Mouse (Mus musculus) mesoderm, embryonic 11.5 days (tissue): ENCODE results near the gene Relb.

Experiments
- DNase-seq: peaks from one replicate; pipeline ENCODE4 v3.0.0-alpha.2; 2012; ENCODE audit warnings: low read depth, low spot score

Gene Relb

DNA sequence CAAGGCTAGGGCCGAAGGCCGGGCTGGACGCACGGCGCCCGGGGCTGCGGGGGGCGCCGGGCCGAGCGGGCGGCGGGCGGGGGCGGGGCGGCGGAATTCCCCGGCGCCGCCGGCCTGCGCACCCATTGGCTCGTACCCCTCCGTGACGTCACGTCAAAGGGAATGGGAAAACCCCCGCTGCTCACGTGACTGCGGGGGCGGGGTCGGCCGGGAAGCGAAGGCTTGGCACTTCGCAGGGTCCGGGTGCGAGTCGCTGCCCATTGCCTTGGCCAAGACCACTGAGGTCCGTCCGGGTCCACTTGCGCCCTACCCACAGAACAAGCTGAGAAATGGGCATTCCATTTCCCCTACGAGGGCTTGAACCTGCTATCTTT lies at the start of gene Relb:
Gene Relb (minus strand): TSS at position 78 of the 374 bp plus-strand sequence.
- DNase-seq: peak; percentile 91

DNA sequence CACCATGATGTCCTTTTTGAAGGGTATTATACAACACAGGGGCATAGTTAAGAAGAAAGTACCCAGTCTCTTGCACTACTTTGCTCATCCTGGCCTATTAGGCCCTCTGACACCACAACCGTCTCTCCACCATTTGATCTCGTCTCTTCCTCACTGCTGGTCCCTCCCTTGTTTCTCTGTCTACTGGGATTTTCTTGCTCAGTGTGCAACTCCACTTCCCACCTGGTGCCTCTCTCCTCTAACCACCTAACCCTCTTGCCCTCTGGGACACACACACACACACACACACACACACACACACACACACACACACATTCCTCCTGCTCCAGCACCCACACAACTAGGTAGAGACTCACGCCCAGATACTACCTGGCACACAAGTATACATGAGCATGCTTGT lies 49.7 kb upstream of the Relb start:
- no peak for DNase-seq

DNA sequence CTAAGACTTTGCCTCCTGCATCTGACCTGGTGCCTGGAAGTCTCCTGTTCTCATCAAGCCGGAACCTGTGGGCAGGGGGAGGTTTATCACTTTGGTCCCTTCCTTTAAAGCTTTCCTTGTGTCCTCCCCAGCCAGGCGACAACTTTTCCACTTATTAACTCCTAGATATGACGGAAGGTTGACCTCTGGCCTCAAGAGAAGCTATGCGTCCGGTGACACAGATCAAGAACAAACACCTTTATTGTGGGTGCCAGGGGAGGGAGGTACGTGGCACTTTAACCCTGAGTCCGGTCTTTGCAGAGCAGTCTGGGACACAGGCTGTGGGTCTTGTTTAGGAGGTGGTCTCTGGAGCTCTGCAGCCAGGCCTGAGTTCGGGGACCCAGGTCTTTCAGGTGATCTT lies 48.6 kb upstream of the Relb start, which contains the start of gene Apoc2:
Gene Apoc2 (minus strand): TSS at position 70 of the 400 bp plus-strand sequence.
- DNase-seq: no peak

DNA sequence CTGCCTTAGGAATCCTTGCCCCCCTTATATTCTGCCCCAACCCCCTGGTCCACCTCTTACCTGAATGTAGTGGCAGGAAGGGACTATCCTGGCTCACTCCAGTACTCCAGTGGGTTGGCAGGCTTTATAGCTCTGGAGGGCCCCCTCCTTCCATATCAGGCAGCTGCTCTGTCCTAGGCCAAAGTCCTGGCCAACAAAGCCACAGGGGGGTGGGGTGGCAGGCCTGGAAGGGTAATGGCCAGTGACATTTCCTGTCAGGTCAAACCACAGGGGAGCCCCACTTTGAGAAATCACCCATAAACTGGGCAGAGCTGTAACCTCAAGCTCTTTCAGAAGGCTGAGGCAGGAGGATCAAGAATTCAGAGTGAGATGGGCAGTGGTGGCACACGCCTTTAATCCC lies 47.4 kb upstream of the Relb start:
- no peak for DNase-seq

DNA sequence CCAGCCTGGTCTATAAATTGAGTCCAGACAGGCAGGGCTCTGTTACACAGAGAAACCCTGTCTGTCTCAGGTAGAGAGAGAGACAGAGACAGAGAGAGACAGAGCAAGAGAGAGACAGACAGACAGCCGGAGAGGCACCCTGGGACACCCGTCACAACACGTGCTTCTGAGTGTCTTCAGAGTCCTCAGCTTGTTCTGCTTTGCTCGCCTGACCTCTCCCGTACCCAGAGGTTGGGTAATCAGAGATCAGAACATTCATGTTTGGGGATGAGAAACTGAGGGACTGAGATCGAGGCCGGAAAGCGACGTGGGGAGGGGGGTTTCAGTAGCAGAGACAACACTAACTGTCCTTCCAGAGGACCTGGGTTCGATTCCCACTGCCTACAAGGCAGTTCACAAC lies 46.6 kb upstream of the Relb start:
- DNase-seq: no peak

DNA sequence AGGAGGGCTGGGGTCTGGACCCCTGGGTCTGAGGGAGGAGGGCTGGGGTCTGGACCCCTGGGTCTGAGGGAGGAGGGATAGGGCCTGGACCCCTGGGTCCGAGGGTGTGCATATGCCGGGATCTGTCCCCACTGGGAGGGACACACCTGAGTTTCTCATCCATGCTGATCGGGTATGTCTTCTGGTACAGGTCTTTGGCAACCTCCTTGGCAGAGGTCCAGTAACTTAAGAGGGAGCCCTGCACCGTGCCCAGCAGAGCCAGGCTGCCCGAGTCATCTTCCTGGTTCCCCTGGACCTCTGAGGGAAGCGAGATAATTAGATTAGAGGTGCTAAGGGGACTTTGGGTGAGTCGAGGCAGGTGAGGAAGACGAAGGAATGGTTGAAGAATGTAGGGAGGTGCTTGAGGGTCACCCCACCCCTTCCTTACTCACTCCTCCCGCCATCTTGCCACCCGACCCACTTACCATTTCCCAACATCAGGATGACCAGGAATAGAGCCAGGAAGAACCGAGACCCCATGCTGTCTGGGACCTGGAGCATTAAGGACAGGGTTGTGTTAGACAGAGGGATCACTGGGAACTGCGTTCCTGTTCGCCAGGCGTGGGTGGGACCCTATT lies 44.0 kb upstream of the Relb start:
- no peak for DNase-seq

DNA sequence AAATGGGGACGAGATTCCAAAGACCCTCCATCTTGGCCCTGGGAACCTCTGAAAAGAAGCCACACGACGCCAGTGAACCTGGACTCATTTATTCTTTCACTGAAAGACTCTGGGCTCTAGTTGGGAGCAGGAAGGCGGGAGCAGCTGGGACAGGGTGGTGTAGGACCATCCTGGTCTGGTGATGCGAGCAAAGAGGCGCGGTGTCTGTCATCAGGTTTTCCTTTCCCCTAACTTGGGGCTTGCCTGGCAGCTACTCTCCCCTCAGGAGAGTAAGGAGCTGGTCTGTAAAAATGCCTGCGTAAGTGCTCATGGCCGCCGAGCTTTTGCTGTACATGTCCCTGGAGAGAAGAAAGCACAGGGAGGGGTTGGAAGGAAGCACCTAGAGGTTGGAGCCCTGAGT lies 42.3 kb upstream of the Relb start:
- DNase-seq: no peak

DNA sequence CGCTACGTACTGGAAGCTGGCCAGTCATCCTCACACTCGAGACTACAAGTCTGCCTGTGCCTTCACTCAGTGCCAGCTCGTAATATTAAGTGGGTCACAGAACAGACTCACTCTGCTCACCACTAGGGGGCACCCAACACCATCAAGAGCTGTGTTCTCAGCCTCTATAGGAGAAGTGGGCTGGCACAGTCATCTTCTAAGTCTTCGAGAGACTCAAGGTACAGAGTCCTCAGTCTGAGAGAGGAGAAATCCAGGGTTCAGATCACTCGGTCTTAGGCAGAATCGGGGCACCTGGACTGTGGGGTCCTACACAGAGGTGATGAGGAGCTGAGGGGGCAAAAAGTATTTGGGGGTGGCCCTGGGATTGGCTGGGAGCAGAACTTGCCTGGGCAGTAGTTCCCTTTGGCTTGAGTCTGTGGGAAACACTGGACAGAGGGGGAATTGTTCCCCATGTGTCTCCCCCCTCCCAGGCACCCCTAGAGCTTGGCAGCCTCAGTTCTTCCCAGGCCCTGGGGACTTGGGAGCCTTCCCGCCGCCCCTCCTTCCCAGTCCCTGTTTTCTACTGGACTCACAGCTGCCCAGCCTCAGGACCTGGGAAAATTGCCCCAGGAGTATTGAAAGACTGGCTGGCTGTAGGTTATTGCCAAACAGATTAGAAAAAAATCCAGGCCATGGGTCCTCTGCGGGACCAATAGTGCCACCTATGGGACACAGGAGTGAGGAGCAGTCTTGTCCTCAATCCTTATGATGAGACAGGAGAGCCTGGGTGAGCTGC lies 39.9 kb upstream of the Relb start:
- DNase-seq: peak; percentile 93

DNA sequence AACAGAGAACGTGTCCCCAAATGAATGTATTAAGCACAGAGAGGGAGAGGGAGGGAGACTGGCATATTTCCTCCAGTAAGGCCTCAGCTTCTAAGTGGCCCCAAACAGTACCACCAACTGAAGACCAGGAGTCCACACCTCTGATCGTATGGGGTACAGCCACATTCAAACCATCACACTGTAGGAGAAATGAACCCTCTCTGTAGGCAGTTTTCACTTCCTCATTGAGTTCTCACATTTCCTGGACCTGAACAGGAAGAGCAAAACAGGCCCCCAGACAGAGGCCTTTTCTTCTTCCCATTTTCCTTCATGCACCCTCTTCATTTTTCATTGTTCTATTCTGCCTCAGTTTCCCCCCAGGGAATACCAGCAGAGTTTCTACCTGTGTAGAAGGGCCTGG lies 38.2 kb upstream of the Relb start:
- DNase-seq: no peak

DNA sequence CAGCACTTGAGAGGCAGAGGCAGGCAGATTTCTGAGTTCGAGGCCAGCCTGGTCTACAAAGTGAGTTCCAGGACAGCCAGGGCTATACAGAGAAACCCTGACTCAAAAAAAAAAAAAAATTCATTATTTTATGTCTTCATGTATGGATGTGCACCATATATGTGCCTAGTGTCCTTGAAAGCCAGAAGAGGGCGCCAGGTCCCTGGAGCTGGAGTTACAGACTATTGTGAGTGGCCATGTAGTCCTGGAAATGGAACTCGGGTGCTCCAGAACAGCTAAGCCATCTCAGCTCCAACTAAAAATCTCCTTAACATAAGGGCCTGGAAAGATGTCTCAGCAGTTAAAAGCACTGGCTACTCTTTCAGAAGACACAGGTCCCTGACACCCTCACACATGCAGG lies 37.5 kb upstream of the Relb start:
- no peak for DNase-seq

DNA sequence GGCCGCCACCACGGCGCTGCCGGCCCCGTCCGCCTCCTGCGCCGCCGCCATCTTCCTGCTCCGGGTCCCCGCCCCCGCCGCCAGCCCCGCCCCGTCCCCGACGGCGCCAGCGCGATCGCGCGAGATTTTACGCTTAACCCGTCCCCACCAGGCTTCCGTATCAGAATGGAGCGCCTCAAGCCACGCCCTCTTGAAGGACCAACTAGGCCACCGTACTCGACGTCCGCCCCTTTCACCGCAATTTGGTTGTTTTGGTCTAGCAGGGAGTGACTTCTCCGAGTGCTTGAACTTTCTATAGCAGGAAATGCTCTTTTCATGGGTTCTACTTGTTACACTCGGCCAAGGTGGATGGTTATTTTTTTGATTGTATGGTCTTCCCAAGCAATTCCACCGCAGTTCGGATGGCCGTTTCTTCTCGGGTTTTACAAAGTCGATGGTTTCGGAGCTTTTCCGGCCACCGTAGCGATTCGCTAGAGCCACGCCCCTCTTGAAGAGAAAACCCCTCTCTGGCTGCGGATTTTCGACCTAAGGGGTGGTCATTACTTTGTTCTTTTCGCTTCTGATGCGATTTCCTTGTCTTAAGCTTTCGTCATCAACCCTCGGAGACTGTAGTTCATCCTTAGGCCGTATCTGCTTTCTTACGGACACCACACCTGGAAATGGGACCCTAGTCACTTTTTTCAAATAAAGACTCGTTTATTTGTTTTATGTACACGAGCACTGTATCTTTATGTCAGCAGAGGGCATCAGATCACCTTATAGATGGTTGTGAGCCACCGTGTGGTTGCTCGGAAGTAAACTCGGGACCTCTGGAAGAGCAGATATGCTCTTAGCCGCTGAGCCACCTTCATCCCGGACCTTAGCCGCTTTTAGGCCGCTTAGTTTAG lies 36.0 kb upstream of the Relb start, which contains the start of gene Clptm1:
Gene Clptm1 (minus strand): TSS at position 79 of the 887 bp plus-strand sequence.
- peak; percentile 98 for DNase-seq

DNA sequence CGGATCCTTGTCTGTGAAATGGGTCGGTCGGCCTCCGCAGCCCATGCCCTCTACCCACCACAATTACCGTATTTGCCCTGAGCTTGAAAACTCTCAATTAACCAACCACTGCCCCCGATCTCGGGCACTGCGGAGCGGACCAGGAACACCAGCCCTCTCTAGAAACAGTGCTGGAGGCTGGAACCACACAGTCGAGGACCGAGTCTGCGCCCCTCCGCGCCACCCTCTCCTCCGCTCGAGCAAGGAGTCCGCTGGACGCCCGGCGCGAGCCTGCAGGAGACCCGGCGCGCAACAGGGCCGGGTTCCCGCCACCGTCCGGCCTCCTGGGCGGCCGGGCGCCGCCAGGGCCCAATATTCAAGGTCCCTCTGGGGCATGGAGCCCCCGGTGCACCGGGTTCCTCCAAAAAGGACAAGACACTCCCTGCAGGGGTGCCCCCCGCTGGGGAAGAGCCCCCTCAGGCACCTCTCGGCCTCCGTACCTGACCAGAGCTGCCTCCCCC lies 35.3 kb upstream of the Relb start:
- no peak for DNase-seq

DNA sequence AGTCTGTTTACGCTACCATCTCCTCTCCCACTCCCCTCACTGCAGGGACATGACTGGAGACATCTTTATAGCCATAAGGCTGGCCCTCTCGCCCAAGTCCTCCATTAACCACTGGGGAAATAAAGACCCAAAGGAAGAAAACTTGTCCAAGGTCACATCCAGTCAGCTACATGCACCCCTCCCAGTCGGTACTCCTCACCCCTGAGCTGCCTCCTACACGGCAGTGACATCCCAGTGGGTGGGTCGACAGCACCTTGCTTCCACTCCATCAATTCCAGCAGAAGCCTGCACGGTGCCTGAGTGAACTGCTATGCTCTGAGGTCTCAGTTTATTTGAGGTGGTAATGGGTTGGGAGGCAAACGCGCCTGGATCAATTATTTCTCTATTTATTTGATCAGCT lies 34.7 kb upstream of the Relb start:
- no peak for DNase-seq

DNA sequence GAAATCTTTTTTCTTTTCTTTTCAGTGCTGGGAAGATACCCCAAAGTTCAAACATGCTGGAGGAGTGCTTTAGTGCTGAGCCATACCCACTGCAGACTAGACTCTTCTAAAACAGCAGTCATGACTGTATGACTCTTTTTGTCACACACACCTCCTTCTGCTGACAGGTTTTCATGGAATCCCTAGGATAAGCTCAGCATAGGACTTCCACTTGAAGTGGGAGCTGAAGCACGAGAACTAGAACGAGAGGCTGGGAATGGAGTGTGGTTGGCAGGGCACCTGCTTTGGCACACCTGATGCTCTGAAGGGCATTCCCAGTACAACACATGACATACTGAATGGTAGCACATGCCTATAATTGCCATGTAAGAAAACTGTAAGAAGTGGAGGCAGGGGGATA lies 23.4 kb upstream of the Relb start:
- DNase-seq: no peak

DNA sequence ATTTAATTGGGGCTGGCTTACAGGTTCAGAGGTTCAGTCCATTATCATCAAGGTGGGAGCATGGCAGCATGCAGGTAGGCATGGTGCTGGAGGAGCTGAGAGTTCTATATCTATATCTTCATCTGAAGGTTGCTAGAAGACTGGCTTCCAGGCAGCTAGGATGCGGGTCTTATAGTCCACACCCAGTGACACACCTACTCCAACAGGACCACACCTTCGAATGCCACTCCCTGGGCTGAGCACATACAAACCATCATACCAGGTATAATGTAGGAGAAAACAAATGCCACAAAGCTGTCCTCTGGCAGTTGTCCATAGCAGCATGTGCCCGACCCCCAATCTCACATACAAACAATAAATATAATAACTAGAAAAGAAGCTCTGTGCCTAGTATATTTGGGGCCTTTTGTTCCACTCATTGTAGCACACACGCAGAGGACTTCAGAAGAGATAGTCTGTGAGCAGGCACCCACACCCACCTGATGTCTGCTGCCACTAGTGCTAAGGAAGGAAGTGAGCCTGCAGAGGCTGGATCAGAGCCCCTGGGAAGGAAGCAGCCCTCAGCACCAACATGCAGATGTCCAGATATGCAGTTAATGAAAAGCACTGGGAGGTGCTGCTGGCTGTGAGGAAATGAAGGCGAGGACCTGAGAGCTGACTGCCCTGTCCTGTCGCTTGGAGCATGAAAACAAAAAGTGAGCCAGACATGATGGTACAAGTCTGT lies 22.0 kb upstream of the Relb start:
- DNase-seq: no peak

DNA sequence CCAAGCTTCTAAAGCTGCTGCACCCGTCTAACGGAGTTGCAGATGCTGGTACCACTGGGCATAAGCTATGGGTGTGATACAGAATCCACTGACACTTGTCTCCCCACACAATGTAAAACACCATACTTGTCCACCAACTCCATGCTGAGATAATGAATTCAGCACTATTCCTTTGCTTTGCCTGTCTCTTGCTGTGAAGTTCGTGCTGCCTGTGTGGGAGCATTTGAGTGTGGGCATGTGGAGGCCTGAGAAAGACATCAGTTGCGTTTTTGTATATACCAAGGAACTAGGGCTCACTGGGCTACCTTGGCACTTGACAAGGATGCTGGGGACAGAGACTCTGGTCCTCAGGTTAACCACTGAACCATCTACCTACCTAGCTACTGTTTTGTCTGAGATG lies 12.0 kb upstream of the Relb start:
- no peak for DNase-seq

DNA sequence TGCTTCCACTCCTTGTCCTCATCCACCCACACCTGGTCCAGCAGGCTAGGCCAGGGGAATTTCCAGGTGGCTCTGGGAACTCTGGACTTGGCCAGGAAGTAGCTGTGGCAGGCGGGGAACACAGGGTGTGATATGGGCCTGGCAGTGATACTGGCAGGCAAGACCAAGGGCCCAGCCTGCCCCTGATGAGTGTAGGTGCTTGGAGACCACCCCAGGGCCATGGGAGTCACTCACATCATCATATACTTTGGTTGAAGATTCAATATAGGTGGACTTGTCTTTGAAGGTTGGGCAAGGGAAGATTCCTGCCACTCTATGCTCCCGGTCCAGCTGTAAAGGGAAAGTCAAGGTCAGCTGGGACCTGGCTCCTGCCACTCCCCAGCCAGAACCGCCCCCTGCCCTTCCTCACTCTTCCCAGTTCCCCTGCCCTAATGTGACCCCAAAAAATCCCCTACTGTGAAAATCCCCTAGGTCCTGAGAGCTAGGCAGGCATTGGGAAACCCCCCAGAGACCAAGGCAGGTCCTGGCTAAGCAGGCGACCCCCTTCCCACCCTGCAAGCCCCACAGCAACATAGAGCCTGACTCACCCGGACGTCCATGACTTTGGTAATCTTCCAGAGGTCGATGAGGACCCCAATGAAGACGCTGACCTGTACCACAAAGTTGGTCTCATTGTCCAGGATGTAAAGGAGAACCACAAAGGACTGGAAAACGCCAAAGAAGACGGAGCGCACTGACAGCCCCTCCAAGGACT lies 6.0 kb upstream of the Relb start:
- DNase-seq: no peak

DNA sequence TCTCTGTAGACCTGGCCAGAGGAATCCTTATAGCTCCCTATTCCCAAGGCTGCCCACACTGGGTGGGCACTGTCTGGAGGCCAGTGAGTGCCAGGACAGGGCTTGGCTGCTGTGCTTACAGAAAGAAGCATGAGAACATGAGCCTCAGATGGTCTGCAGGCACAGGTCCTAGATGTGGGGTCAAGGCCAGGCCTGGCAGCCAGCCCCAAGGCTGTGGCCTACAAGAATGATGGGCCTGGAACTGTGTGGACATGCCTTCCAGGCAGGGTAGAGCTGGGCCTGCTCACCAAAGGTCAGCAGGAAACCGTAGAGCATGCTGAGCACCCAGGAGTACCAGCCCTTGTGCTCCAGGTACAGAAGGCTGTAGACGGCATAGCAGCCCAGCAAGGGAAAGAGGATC lies 5.4 kb upstream of the Relb start:
- no peak for DNase-seq

DNA sequence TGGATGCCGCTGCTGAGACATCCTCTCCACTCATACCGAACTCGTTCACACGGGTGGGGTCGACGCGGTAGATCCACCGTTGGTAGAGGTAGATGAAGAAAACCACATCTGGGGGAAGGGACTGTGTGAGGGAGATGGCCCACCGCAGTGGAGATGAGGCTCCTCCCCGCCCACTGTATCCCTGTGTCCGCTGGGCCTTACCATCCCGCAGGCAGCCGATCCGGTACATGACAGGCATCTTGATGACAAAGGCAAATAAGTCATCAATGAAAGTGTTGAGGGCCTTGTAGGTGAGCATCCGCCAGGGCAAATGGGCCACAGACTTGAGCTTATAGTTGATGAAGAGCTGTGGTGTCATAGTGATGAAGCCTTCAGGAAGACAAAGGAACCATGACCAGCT lies 4.6 kb upstream of the Relb start:
- no peak for DNase-seq

DNA sequence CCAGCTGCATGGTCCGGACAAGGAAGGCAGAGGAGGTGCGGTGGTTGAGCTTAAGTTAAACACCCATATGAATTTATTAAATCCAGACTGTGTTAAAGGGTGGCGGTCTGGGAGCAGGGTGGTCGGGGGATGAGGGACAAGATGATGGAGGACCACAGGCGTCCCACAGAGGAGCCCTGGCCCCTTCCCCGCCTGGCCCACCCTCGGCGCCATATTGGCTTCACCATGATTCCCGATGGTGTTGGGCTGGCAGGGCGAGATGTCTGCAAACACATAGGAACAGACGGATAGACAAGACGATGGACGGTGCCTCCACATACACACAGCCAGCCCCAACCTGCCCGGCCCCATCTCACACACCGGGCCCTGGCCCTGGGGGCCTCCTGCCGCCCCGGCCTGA lies 4.0 kb upstream of the Relb start:
- DNase-seq: no peak

DNA sequence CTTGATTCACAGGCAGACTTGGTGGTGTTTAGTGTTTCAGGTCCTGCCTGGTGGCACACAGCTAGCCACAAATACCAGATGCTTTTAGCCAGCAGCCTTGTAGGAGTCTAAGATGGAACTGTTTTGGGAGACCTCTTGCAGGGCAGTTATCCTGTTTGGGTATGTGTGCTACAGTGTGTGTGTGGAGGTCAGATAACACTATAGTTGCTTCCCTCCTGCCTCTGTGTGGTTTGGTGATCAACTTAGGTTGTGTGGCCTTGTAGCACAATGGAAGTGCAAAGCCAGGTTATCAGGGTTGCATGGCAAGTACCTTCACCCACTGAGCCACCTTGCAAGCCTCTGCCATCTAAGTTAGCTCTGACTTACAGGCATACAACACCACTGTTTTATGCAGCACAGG lies 3.5 kb upstream of the Relb start:
- no peak for DNase-seq
